Mouse (Mus musculus) bone marrow macrophage, adult 2 months (primary cell): Measurements from ENCODE around the gene Slc6a18.

Source experiments
- CTCF ChIP-seq: IDR thresholded peaks from 2 replicates; pipeline ENCODE4 v1.5.1; 2012; ENCODE audit warnings: low read depth, mild to moderate bottlenecking, low read length, moderate library complexity
- POLR2A ChIP-seq: IDR thresholded peaks from 2 replicates; pipeline ENCODE4 v1.6.1; 2012; ENCODE audit warnings: mild to moderate bottlenecking, low read depth, low read length, borderline replicate concordance

DNA sequence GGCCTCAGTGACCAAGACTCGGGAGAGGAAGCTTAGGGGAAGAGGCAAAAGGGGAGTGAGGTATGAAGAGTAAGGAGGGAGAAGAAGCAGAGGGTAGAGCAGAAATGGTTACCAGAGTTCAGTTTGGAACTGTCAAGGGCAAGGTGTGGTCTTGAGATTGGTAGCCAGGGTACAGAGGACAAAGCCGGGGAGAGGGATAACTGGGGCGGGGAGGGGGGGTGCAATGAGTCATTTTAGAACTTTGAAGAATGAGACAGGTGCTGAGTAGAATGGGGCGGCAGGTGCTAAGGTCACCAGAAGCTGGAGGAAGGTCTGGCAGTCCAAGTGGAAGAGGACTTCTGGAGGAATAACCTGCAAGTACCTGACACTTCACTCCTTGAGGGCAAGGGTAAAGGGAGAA, 35.4 kb upstream of the Slc6a18 start:
- TF ChIP-seq POLR2A (no peak), CTCF (no peak)
